8 mouse cellular contexts compared by ENCODE assay signal in the genomic region with DNA sequence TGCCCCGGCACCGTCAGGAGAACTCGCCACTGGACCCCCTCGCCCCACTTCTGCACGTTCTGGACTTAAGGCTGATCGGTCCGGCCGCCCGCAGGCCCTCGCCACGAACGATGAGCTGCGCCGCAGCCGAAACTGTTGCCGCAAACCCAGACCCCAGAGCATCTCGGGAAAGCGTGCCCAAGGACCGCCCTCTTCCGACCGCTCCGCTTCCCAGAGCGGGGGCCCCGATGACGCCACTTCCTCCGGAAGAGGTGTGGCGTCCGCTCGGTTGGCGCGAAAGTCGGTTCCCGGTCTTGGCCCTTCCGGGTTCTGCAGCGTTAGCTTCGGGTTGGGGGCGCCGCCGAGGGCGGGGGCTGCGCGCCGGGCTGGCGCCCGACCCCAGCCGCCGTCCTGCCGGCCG. TPM values are rescaled to one million over a fixed set of nuclear protein-coding genes. Genes with fewer than 3 reads are reported as not detected.
DNase-seq lines count a peak whose midpoint lies in the region; ATAC-seq and TF ChIP-seq lines count a peak whose summit lies in the region.

TSS of gene 1300017J02Rik (minus strand) at position 156 of the 400 bp plus-strand sequence.
TSS of gene Topbp1 (plus strand) at position 289 of the 400 bp plus-strand sequence.

- ATAC-seq in hematopoietic stem cell, adult 5-6 weeks (replicated peaks in 1 of 2; ENCODE audit: insufficient read depth in 1 of 2, low FRiP score in 2 of 2, low TSS enrichment in 1 of 2, low read depth in 1 of 2, poor library complexity in 2 of 2, severe bottlenecking in 2 of 2), result peak; percentile 95 to 98
- ATAC-seq in lung, embryonic 16.5 days (ENCODE audit: low read depth), result peak; percentile 97

- DNase-seq in MEL (ENCODE audit: low read depth, low spot score), result peak; percentile 96
- peak; percentile 90 to 93 for DNase-seq in cerebellum, adult 2 months
- peak; percentile 96 for DNase-seq in forelimb bud, embryonic 11.5 days (ENCODE audit: low read depth, low spot score)
- peak; percentile 40 for DNase-seq in layer of hippocampus, adult 9-10 months (ENCODE audit: low spot score)
- peak; percentile 76 for DNase-seq in ovary, postnatal 10 days (ENCODE audit: low spot score)
- peak; percentile 87 to 92 for DNase-seq in thymus, postnatal 10 days (ENCODE audit: low spot score in 2 of 2)

- peak within 1 kb of the TSS; percentile 88 to 99 for H3K4me3 ChIP-seq in MEL (ENCODE audit: control insufficient read depth in 1 of 2, insufficient read depth in 1 of 2, low read depth in 2 of 2, low read length in 2 of 2)
- H3K4me3 ChIP-seq in cerebellum, adult 2 months (replicated peaks; ENCODE audit: insufficient read depth, low read depth, low read length), result peak within 1 kb of the TSS; percentile 97
- H3K4me3 ChIP-seq in lung, embryonic 16.5 days (ENCODE audit: low read length), result peak within 1 kb of the TSS; percentile 86

- peak within 1 kb of the TSS; percentile 100 for H3K9ac ChIP-seq in MEL (ENCODE audit: control insufficient read depth, low read depth, low read length, poor library complexity, severe bottlenecking)
- H3K9ac ChIP-seq in lung, embryonic 16.5 days (ENCODE audit: low read length), result peak within 1 kb of the TSS; percentile 94

- peak; percentile 94 to 98 for TF ChIP-seq POLR2A in MEL (IDR thresholded peaks at IDR 0.05; ENCODE audit: control insufficient read depth in 1 of 2, insufficient read depth in 1 of 2, low read depth in 1 of 2, low read length in 2 of 2, poor library complexity in 1 of 2)
- peak; percentile 99 for TF ChIP-seq POLR2A in cerebellum, adult 2 months (IDR thresholded peaks at IDR 0.05; ENCODE audit: borderline replicate concordance, insufficient read depth, low read length)

- H3K79me2 ChIP-seq in MEL (ENCODE audit: control insufficient read depth, insufficient read depth, low read length, poor library complexity), result peaks cover 34% of the 10 kb centered on the region

- H3K36me3 ChIP-seq in MEL (ENCODE audit: control insufficient read depth in 1 of 2, insufficient read depth in 2 of 2, low read length in 2 of 2), result peaks cover 10 to 31% of the 10 kb centered on the region in 2 experiments
- H3K36me3 ChIP-seq in lung, embryonic 16.5 days (ENCODE audit: control insufficient read depth, insufficient read depth, low read length), result peaks cover 12% of the 10 kb centered on the region

- peak within 1 kb of the TSS; percentile 72 for H3K4me2 ChIP-seq in lung, embryonic 16.5 days (ENCODE audit: low read depth, low read length)

- WGBS in cerebellum, adult 2 months, result under 1% methylated on average over 49 of the region's 49 CpGs
- under 1% methylated on average over 33 of the region's 49 CpGs for WGBS in lung, embryonic 16.5 days

- H3K27me3 ChIP-seq in MEL (ENCODE audit: control insufficient read depth in 1 of 2, insufficient read depth in 2 of 2, low read length in 2 of 2), result no peaks in the 10 kb centered on the region
- H3K27me3 ChIP-seq in cerebellum, adult 2 months (ENCODE audit: control insufficient read depth, insufficient read depth, low read length), result no peaks in the 10 kb centered on the region
- H3K27me3 ChIP-seq in lung, embryonic 16.5 days (ENCODE audit: control insufficient read depth, insufficient read depth, low read depth, low read length), result no peaks in the 10 kb centered on the region

- no peak for TF ChIP-seq RAD21 in MEL (IDR thresholded peaks at IDR 0.05; ENCODE audit: low read depth, low read length)

- no peak for TF ChIP-seq EP300 in MEL (IDR thresholded peaks at IDR 0.05; ENCODE audit: low read depth in 1 of 2, low read length in 2 of 2)

- peaks cover 0 to 6% of the 10 kb centered on the region in 2 experiments; a peak in 2 of 4 replicates for H3K4me1 ChIP-seq in MEL (ENCODE audit: control insufficient read depth in 1 of 2, insufficient read depth in 2 of 2, low read length in 2 of 2)
- no peaks in the 10 kb centered on the region for H3K4me1 ChIP-seq in cerebellum, adult 2 months (ENCODE audit: control insufficient read depth, insufficient read depth, low read length)
- peaks cover 17% of the 10 kb centered on the region for H3K4me1 ChIP-seq in lung, embryonic 16.5 days (replicated peaks; ENCODE audit: control insufficient read depth, insufficient read depth, low read length)

- peak within 1 kb of the TSS; percentile 85 for H3K27ac ChIP-seq in MEL (ENCODE audit: control insufficient read depth, low read depth, low read length)
- H3K27ac ChIP-seq in cerebellum, adult 2 months (ENCODE audit: insufficient read depth, low read length), result peak within 1 kb of the TSS; percentile 75
- peak within 1 kb of the TSS; percentile 88 for H3K27ac ChIP-seq in lung, embryonic 16.5 days (ENCODE audit: low read length)

- H3K9me3 ChIP-seq in MEL (replicated peaks; ENCODE audit: insufficient read depth, low read length), result no peaks in the 10 kb centered on the region
- no peaks in the 10 kb centered on the region for H3K9me3 ChIP-seq in lung, embryonic 16.5 days (ENCODE audit: control insufficient read depth, low read length)

- no peak for TF ChIP-seq CTCF in MEL (IDR thresholded peaks at IDR 0.05 in 2 of 3, conservative IDR thresholded peaks at IDR 0.05 in 1 of 3; ENCODE audit: control insufficient read depth in 1 of 3, insufficient read depth in 1 of 3, low read depth in 2 of 3, low read length in 3 of 3, poor library complexity in 1 of 3, severe bottlenecking in 1 of 3)
- TF ChIP-seq CTCF in cerebellum, adult 2 months (IDR thresholded peaks at IDR 0.05; ENCODE audit: borderline replicate concordance, insufficient read depth, low read depth, low read length), result no peak

TF ChIP-seq in MEL, 35 proteins besides CTCF, POLR2A, EP300 and RAD21:
- peak; percentile 75 for TF ChIP-seq SIN3A (IDR thresholded peaks at IDR 0.05; ENCODE audit: low read length)
- peak; percentile 97 for TF ChIP-seq E2F4 (IDR thresholded peaks at IDR 0.05; ENCODE audit: borderline replicate concordance, low read depth, low read length)
- no peak for TF ChIP-seq UBTF (IDR thresholded peaks at IDR 0.05; ENCODE audit: borderline replicate concordance, insufficient read depth, low read depth, low read length)
- TF ChIP-seq TCF12 (IDR thresholded peaks at IDR 0.05; ENCODE audit: low read depth, low read length), result peak; percentile 49
- TF ChIP-seq ELF1 (IDR thresholded peaks at IDR 0.05; ENCODE audit: low read depth, low read length), result peak; percentile 95
- TF ChIP-seq POLR2AphosphoS5 (IDR thresholded peaks at IDR 0.05; ENCODE audit: borderline replicate concordance, low read depth, low read length), result no peak
- peak; percentile 99 for TF ChIP-seq NELFE (IDR thresholded peaks at IDR 0.05; ENCODE audit: low read depth, low read length)
- TF ChIP-seq KAT2A (conservative IDR thresholded peaks at IDR 0.05; ENCODE audit: low read depth, low read length), result 0 out of 2 replicates have a peak, but pooled peaks have one; percentile 1
- peak; percentile 95 for TF ChIP-seq ZMIZ1 (IDR thresholded peaks at IDR 0.05; ENCODE audit: low read depth, low read length)
- peak; percentile 55; the same call in 1 of the 2 replicates for TF ChIP-seq MAZ (IDR thresholded peaks at IDR 0.05; ENCODE audit: low read depth, low read length)
- no peak for TF ChIP-seq MYC (IDR thresholded peaks at IDR 0.05; ENCODE audit: low read depth, low read length)
- peak; percentile 89 for TF ChIP-seq HCFC1 (IDR thresholded peaks at IDR 0.05; ENCODE audit: low read depth, low read length)
- TF ChIP-seq TBP (IDR thresholded peaks at IDR 0.05; ENCODE audit: low read depth, low read length), result peak; percentile 81
- TF ChIP-seq POLR2AphosphoS2 (IDR thresholded peaks at IDR 0.05; ENCODE audit: low read length), result peak; percentile 97
- 0 out of 2 replicates have a peak, but pooled peaks have one; percentile 11 for TF ChIP-seq MXI1 (IDR thresholded peaks at IDR 0.05; ENCODE audit: low read depth, low read length)

RNA-seq across cellular contexts. Expression of gene 1300017J02Rik, which starts in this region (rescaled TPM):
- total RNA-seq in MEL (2012; rRNA removed), result 0.07 and 0.62 TPM in 2 replicates
- 1 to 10 TPM in 1 of 2 experiments, not detected in 1; 2.6 TPM for polyA plus RNA-seq in MEL (2012; ENCODE audit: insufficient read depth in 1 of 2, insufficient read length in 2 of 2, low read depth in 1 of 2, low replicate concordance in 2 of 2, missing spikeins in 1 of 2)
- 0.69 and 0.71 TPM in 2 replicates for polyA plus RNA-seq in cerebellum, adult 2 months (2012; rRNA removed)
- 1.8 TPM in 1 of 2 replicates, not detected in the other for total RNA-seq in hematopoietic stem cell, adult 5-6 weeks (2017)
- 2.3 and 4.0 TPM in 2 replicates for polyA plus RNA-seq in lung, embryonic 16.5 days (2015; fragmentation: Nextera tagmentation; extraction: Ambion mirVana)

RNA-seq across cellular contexts. Expression of gene Topbp1, which starts in this region (rescaled TPM):
- 120 and 127 TPM in 2 replicates for total RNA-seq in MEL (2012; rRNA removed)
- polyA plus RNA-seq in MEL (2012; ENCODE audit: insufficient read depth in 1 of 2, insufficient read length in 2 of 2, low read depth in 1 of 2, low replicate concordance in 2 of 2, missing spikeins in 1 of 2), result 100 to 1,000 TPM; 216 to 756 TPM
- 14.0 and 14.1 TPM in 2 replicates for polyA plus RNA-seq in cerebellum, adult 2 months (2012; rRNA removed)
- total RNA-seq in hematopoietic stem cell, adult 5-6 weeks (2017), result 187 and 235 TPM in 2 replicates
- 57.7 and 64.0 TPM in 2 replicates for polyA plus RNA-seq in lung, embryonic 16.5 days (2015; fragmentation: Nextera tagmentation; extraction: Ambion mirVana)

Comparison
In these comparisons a context has a peak if more than half of its experiments do, and no peak if none do; other contexts are left out.
1. Peak in every context shown above with its lines: DNase-seq, ATAC-seq, H3K4me3 ChIP-seq and H3K27ac ChIP-seq.
2. DNase-seq: peak in every context shown above with its lines; median percentile 96 in MEL; 96 in forelimb bud, embryonic 11.5 days; 92 in cerebellum, adult 2 months; 90 in thymus, postnatal 10 days; 76 in ovary, postnatal 10 days; 40 in layer of hippocampus, adult 9-10 months.